Mouse (Mus musculus) small intestine, adult 2 months (tissue): ENCODE results near the gene Calcoco1.

Experiments
- CTCF ChIP-seq: fragments of 200-500 bp; IDR thresholded peaks from 2 replicates; pipeline ENCODE4 v1.5.1; 2012; ENCODE audit warnings: low read depth, mild to moderate bottlenecking, control low read depth, inconsistent platforms, low read length, moderate library complexity, mixed read lengths; ENCODE audit not compliant: insufficient replicate concordance, insufficient read length; ENCODE audit errors: extremely low read depth
- POLR2A ChIP-seq: fragments of 200-500 bp; IDR thresholded peaks from 2 replicates; pipeline ENCODE4 v1.6.1; 2012; ENCODE audit warnings: low read depth, mild to moderate bottlenecking, control low read depth, inconsistent platforms, low read length, moderate library complexity

- TF ChIP-seq CTCF (no peak), POLR2A (no peak)
Observed at GRCm38 (mm10) chr15:102663825-102664224, 58.2 kb downstream of the Calcoco1 start.
